Mouse (Mus musculus): ENCODE measurements around the gene Ablim2.

DNA sequence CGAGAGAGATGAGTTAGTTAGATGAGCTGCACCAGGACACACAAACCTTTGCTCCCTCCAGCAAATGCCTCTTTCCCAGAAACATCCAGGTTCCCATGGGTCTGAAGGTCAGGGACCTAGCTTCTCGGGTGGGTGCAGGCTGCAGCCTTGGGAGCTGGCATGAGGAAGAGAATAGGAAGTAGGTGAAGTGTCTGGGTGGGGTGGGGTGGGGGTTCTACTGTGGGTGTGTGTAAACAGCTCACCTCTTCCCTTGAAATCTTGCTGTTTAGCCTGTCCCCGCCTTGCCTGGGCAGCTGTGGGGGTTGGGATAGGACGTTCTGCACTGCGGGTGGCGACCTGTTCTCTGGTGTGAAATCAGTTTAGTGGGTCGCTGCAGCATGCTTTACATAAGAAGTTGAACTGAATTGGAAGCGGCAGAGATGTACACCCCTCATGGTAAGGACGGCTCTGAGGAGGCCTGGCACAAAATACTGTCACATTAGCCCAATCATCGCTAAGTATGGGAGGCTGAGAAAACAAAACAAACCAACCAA is 25.0 kb downstream of the Ablim2 start:
- TF ChIP-seq CTCF (IDR thresholded peaks at IDR 0.05; ENCODE audit: low read depth): no peak
- no peak for TF ChIP-seq EP300 (IDR thresholded peaks at IDR 0.05; ENCODE audit: low read depth)

Data from liver, embryonic 14.5 days (tissue).